Comparison of ENCODE assay signal across 9 mouse cellular contexts in genomic region chr2:158347868-158348267, GRCm38 (mm10). TPM values are rescaled to one million over a fixed set of nuclear protein-coding genes. Genes with fewer than 3 reads are reported as not detected.
DNase-seq lines count a peak whose midpoint lies in the region; TF ChIP-seq lines count a peak whose summit lies in the region.
"Had no signal": no experiment of that assay in that cellular context is flagged by ENCODE, and none has a peak within 500 bp of the region (broad histone marks: within the 10 kb centered on the region; RNA-seq: fewer than 3 reads in every experiment).

No protein-coding gene starts in this region.

- H3K36me3 ChIP-seq in CH12.LX (replicated peaks in 1 of 2; ENCODE audit: control insufficient read depth in 1 of 2, insufficient read depth in 1 of 2, low read length in 1 of 2): peaks cover 0 to 16% of the 10 kb centered on the region in 2 experiments
- H3K36me3 ChIP-seq: heart, embryonic 15.5 days had no signal

- H3K79me2 ChIP-seq in CH12.LX (replicated peaks; ENCODE audit: control insufficient read depth, extremely low read depth, insufficient read depth, poor library complexity, severe bottlenecking): no peaks in the 10 kb centered on the region

- TF ChIP-seq RAD21 in CH12.LX (IDR thresholded peaks at IDR 0.05; ENCODE audit: low read depth, low read length): peak; percentile 85

- peak; percentile 59 for DNase-seq in CH12.LX (ENCODE audit: extremely low read depth)
- peak; percentile 78 for DNase-seq in adrenal gland, postnatal 10 days
- DNase-seq in embryo, embryonic 9.5 days (ENCODE audit: extremely low spot score): peak; percentile 70
- DNase-seq in heart, postnatal 10 days: peak; percentile 67 to 81
- DNase-seq in kidney, postnatal 10 days: peak; percentile 82
- peak; percentile 70 for DNase-seq in lung, adult 2 months
- DNase-seq in retina, postnatal 1 day: peak; percentile 83
- DNase-seq in urinary bladder, postnatal 14 days (ENCODE audit: low spot score): peak; percentile 55

- TF ChIP-seq EP300 in CH12.LX (IDR thresholded peaks at IDR 0.05; ENCODE audit: low read length): no peak

- peaks cover 4% of the 10 kb centered on the region for H3K27me3 ChIP-seq in CH12.LX (replicated peaks)

- no peaks in the 10 kb centered on the region for H3K9me3 ChIP-seq in CH12.LX (replicated peaks; ENCODE audit: low read length)
- H3K9me3 ChIP-seq: heart, embryonic 15.5 days had no signal

- peaks cover 3 to 18% of the 10 kb centered on the region in 2 experiments; a peak in 3 of 4 replicates for H3K4me1 ChIP-seq in CH12.LX (ENCODE audit: control insufficient read depth in 1 of 2, insufficient read depth in 2 of 2)
- no peaks in the 10 kb centered on the region for H3K4me1 ChIP-seq in lung, adult 2 months (ENCODE audit: control insufficient read depth, insufficient read depth, low read length)

- H3K4me3 ChIP-seq in CH12.LX (replicated peaks in 1 of 3; ENCODE audit: low read depth in 2 of 3, low read length in 2 of 3, poor library complexity in 1 of 3): no peak overlapping the region
- H3K4me3 ChIP-seq in lung, adult 2 months (replicated peaks; ENCODE audit: extremely low read depth, low read depth, low read length): no peak overlapping the region
- H3K4me3 ChIP-seq: heart, embryonic 15.5 days had no signal

- intact Hi-C loops in heart, postnatal 10 days (cut with DNase I): loop anchor here (2.0 to 10.0 kb wide), 3 partner anchors 139 to 743 kb away; no protein-coding TSS in a partner anchor

- no peak overlapping the region for H3K27ac ChIP-seq in CH12.LX (ENCODE audit: insufficient read depth, low read depth)
- H3K27ac ChIP-seq: heart, embryonic 15.5 days had no signal

- in situ Hi-C loops in CH12.LX (cut with MboI; ENCODE audit: low pct_ligation_motif_present, low pct_unique_long_range_greater_than_20kb, low sequenced_read_pairs): no loop called here

- dilution Hi-C loops in CH12.LX (cut with MboI; ENCODE audit: extremely low pct_ligation_motif_present, extremely low pct_unique_long_range_greater_than_20kb, low sequenced_read_pairs): no loop called here

- H3K9ac ChIP-seq in CH12.LX (ENCODE audit: insufficient read depth, low read depth): no peak overlapping the region
- H3K9ac ChIP-seq: heart, embryonic 15.5 days had no signal

- WGBS in lung, adult 2 months: 1% methylated on average over 6 of the region's 6 CpGs

- TF ChIP-seq CTCF in CH12.LX (conservative IDR thresholded peaks at IDR 0.05 in 1 of 2, IDR thresholded peaks at IDR 0.05 in 1 of 2; ENCODE audit: low read depth in 2 of 2, low read length in 2 of 2): peak; percentile 82 to 91
- peak; percentile 92 for TF ChIP-seq CTCF in lung, adult 2 months (IDR thresholded peaks at IDR 0.05; ENCODE audit: insufficient read depth, low read length)

- TF ChIP-seq POLR2A in CH12.LX (IDR thresholded peaks at IDR 0.05; ENCODE audit: low read depth, low read length): no peak
- no peak for TF ChIP-seq POLR2A in lung, adult 2 months (IDR thresholded peaks at IDR 0.05; ENCODE audit: borderline replicate concordance, extremely low read depth, low read depth, low read length)

- H3K4me2 ChIP-seq in CH12.LX (ENCODE audit: insufficient read depth, low read depth, poor library complexity, severe bottlenecking): no peak overlapping the region
- H3K4me2 ChIP-seq: heart, embryonic 15.5 days had no signal

TF ChIP-seq in CH12.LX, 34 proteins besides CTCF, POLR2A, EP300 and RAD21:
- TF ChIP-seq E2F4 (IDR thresholded peaks at IDR 0.05; ENCODE audit: insufficient replicate concordance, low read depth, low read length): no peak
- TF ChIP-seq SMC3 (IDR thresholded peaks at IDR 0.05; ENCODE audit: low read depth, low read length): peak; percentile 79
TF ChIP-seq in CH12.LX: peak in this region for 1.

RNA-seq across cellular contexts. Expression of gene Snhg11, which starts 27.6 kb away (rescaled TPM):
- total RNA-seq in CH12.LX (2012; rRNA removed) (0.04 TPM in 2 replicates), CH12.LX (2014; rRNA removed) (not detected in 2 replicates)
- polyA plus RNA-seq in CH12.LX (2012; ENCODE audit: insufficient read length, low read depth): 0.11 and 0.13 TPM in 2 replicates
- total RNA-seq in adrenal gland, postnatal 10 days (2021): 10 to 100 TPM in 1 of 2 experiments, 1 to 10 TPM in 1; 3.6 to 15.0 TPM
- total RNA-seq in heart, postnatal 10 days (2021): under 1 TPM in 1 of 2 experiments, not detected in 1; 0.24 TPM
- polyA plus RNA-seq in lung, adult 2 months (2012; rRNA removed): 10.6 and 12.7 TPM in 2 replicates

RNA-seq across cellular contexts. Expression of gene Lbp, which starts 41.6 kb away (rescaled TPM):
- 0.04 TPM in 1 of 2 replicates, not detected in the other for total RNA-seq in CH12.LX (2012; rRNA removed)
- total RNA-seq in CH12.LX (2014; rRNA removed): 0.30 TPM in 1 of 2 replicates, not detected in the other
- polyA plus RNA-seq in CH12.LX (2012; ENCODE audit: insufficient read length, low read depth): 0.27 TPM in 1 of 2 replicates, not detected in the other
- total RNA-seq in adrenal gland, postnatal 10 days (2021): 10 to 100 TPM; 33.3 to 70.2 TPM
- 1 to 10 TPM; 5.9 to 6.6 TPM for total RNA-seq in heart, postnatal 10 days (2021)
- polyA plus RNA-seq in lung, adult 2 months (2012; rRNA removed): 95.4 and 110 TPM in 2 replicates

Comparison
In these comparisons a context has a peak if more than half of its experiments do, and no peak if none do; other contexts are left out.
1. RNA of gene Lbp, which starts 41.6 kb away (total RNA-seq): 33.3 to 70.2 TPM in adrenal gland, postnatal 10 days and 5.9 to 6.6 TPM in heart, postnatal 10 days; 0.04 to 0.30 TPM in CH12.LX; every median in the first group is over 4 times any median in the second.
2. Peak in every context shown above with its lines, with median percentiles within 50 percentile points of each other: DNase-seq.